Mouse (Mus musculus): ENCODE results near the gene Chmp2a.

The Chmp2a gene

DNA sequence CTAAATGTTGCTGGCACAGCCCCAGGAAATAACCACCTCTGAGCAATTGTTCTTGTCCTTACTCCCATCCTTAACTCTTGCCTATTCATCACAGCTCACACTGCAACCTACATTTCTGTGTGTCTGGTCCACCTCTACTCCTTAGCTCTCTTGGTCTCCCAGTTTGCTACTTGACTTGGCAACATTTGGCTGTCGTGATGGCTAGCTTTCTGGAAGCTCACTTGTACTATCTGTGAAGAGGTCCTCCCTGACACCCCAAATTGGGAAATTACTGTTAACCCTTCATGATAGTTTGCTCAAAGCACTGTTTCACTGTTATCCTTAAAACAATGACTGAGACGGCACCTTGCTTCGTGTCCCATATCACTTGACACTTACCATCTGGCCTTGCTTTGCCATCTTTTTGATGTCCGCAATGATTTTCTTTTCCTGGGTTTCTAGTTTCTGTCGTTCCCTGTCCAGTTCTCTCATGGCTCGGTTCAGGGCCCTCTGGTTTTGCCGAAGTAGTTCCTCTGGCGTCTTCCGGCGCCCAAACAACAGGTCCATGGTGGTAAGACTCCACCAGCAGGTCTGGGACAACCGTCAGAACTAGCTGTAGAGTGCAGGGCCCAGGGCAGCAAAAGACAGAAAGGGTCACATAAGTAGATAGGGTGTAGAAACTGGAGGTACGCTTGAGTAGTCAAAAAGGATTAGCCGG is 1.0 kb downstream of the Chmp2a start:
- DNase-seq (ENCODE audit: low read depth) = no peak

DNA sequence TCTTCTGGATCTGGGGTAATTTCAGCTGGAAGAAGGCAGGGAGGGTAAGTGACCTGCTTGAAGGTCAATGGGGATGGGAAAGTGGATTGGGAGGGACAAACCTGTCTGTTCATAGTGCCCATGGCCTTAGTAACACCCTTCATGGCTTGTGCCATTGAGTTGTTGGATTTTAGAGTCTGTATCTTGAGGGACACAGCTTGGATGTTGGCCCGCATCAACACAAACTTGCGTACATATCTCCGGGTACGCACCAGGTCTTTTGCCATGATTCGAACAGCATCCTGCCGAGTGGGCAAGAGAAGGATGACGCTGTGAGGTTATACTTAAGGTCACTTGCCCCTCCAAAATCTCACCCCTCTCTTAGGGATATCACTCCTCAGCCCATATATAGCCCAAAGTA is 2.1 kb downstream of the Chmp2a start:
- DNase-seq (ENCODE audit: low read depth) = no peak

DNA sequence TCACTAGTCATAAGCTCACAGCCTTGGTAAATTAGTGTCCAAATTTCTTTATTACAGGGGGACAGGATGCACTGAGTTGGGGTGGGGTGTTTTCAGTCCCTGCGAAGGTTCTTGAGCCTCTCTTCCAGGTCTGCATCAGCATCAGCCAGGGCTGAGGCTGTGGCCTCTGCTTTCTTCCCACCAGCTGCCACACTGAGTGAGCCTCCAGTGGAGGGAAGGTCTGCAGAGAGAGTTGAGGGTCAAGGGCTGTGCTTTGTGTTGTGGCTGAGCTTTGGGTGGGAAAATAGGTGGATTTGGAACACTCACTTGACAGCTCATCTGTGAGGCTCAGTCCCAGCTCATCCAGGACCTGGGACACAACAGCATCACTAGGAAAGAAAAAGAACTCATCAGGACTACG is 2.6 kb downstream of the Chmp2a start:
- DNase-seq (ENCODE audit: low read depth) = no peak

DNA sequence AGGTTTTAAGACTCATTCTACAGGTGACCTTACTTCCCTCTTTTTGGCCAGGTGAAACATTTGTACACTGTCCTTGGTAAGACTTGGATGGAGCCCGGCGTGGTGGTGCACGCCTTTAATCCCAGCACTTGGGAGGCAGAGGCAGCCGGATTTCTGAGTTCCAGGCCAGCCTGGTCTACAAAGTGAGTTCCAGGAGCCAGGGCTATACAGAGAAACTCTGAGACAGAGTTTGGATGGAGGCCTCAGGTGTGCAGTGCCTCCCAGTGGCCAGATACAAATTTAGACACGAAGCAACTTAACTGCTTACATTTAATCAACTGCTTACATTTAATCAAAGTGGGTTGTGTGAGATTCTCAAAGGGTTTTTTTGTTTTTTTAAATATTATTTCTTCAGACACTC is 3.5 kb downstream of the Chmp2a start:
- peak; percentile 59 for DNase-seq (ENCODE audit: low read depth)

DNA sequence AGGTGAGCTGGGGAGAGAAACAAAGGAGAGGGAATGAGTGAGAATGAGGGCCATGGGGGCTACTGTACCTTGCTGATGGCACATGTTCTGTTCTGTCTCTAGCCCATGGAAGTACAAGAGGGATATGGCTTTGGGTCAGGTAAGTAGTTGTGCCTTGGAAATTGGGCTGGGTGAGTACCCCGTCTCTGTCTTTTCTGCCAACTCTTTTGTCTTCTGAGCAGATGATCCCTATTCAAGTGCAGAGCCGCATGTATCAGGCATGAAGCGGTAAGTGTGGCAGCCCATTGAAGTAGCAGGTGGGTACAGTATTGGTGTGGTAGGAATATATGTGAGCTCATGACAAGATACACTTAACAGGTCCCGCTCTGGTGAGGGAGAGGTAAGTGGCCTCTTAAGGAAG is 5.6 kb downstream of the Chmp2a start:
- no peak for DNase-seq (ENCODE audit: low read depth)

GRCm38 (mm10) chr7:13025511-13026112 is 9.0 kb downstream of the Chmp2a start:
- DNase-seq (ENCODE audit: low read depth) = no peak

GRCm38 (mm10) chr7:13024805-13025204 is 9.8 kb downstream of the Chmp2a start:
- peak; percentile 69 for DNase-seq (ENCODE audit: low read depth)

- peak; percentile 96 for DNase-seq (ENCODE audit: low read depth)
Measured at GRCm38 (mm10) chr7:13023928-13024731, 10.5 kb downstream of the Chmp2a start.

GRCm38 (mm10) chr7:13022773-13023535 is 11.7 kb downstream of the Chmp2a start:
- peak; percentile 96 for DNase-seq (ENCODE audit: low read depth)

- DNase-seq (ENCODE audit: low read depth) = no peak
Measured at GRCm38 (mm10) chr7:13015217-13015616, 19.4 kb downstream of the Chmp2a start.

DNA sequence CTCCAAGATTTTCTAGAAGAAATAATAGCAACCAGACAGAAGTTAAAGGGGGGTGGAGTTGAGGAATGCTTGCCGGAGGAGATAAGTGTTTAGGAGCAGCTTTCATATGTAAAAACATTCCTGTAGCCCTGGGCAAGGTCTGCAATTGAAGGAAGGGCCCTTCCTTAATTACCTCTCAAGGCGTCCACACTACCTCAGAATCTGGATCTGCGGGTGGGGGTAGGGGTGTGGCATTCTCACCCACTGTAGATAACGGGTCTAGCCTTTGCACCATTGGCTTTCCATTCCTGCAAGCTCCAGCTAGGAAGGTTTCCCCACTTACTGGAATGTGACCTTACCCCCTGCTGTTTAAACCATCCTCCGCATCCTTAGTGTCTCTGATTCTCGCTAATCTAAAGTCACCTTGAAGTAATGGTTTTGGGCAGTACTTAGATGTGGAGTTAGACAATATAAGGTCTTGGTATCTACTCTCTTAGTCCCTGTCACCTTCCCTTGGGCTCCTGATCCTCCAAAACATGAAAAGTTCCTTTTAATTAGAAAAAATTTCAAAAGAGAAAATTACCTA is 20.2 kb downstream of the Chmp2a start:
- no peak for DNase-seq (ENCODE audit: low read depth)

DNA sequence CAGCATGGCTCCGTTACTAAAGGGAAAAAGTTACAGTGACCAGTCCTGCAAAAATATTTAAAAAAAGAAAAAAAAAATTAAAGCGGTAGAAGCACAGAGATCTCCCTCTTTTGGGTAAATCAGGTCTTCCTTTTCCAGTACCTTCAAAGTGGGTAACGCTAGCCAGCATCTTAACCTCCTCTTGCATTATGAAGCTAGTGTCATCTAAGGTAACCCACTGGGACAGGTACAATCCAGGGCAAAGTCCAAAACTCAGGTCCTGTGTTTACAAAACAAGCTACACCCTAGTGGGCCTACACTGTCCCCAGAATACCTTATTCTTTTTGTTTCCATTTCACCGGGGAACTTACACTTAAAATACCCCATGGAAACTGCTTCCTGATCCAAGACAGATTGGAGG is 20.9 kb downstream of the Chmp2a start:
- DNase-seq (ENCODE audit: low read depth) = no peak

- DNase-seq (ENCODE audit: low read depth) = peak; percentile 36
Measured at GRCm38 (mm10) chr7:13010005-13010908, 24.4 kb downstream of the Chmp2a start, which contains the start of gene Zbtb45. Zbtb45 (minus strand) TSS chr7:13010034.

GRCm38 (mm10) chr7:13009143-13010004 is 25.2 kb downstream of the Chmp2a start:
- DNase-seq (ENCODE audit: low read depth) = peak; percentile 99

GRCm38 (mm10) chr7:13007341-13008092 is 27.1 kb downstream of the Chmp2a start:
- DNase-seq (ENCODE audit: low read depth) = no peak

- DNase-seq (ENCODE audit: low read depth) = no peak
Measured at GRCm38 (mm10) chr7:13006531-13006930, 28.1 kb downstream of the Chmp2a start.

DNA sequence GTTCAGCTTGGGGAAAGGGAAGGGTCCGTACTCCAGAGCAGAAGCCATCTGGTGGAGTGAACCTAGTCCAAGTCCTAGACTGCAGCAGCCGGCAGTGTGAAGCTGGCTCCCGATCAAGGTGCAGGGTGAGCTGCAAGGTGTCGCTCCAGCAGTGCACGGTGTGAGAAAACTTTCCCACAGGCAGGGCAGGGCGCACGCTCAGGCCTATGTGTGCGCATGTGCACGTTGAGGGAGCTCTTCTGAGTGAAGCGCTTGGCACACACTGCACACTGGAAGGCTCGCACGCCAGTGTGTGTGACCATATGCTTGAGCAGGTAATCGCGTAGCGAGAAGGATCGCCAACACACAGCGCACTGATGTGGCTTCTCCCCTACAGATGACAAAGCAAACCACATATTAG is 28.6 kb downstream of the Chmp2a start:
- DNase-seq (ENCODE audit: low read depth) = no peak

GRCm38 (mm10) chr7:13003380-13003779 is 31.2 kb downstream of the Chmp2a start:
- DNase-seq (ENCODE audit: low read depth) = peak; percentile 43

DNA sequence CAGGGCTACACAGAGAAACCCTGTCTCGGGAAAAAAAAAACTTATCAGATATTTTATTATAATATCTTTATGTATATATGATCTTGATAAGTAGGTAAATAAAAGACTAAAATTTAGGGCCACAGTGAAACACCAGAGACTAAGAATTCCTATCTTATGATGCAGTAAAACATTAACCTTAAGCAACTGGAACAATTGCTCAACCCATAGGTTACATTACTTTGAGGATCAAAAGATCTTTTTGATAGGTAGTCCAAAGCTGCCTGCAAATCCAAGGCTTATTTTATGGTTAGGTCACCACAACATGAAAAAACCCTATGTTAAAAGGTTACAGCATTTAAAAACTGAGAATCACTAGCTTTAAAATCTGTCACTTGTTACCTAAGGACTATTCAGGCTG is 33.0 kb downstream of the Chmp2a start:
- DNase-seq (ENCODE audit: low read depth) = no peak
